Mouse (Mus musculus) midbrain, embryonic 16.5 days (tissue): ENCODE data around the gene Cdh26. TPM values are rescaled to one million over a fixed set of nuclear protein-coding genes. Genes with fewer than 3 reads are reported as not detected.

Experiments used
- ATAC-seq: fragments of 200-750 bp; cut with Nextera tagmentation; 2 replicates; pipeline ENCODE4 v1.8.0; 2017; ENCODE audit warnings: moderate TSS enrichment
- H3K27ac ChIP-seq: fragments of 300-500 bp; sonication (generic); 2 replicates; pipeline ENCODE4 v1.5.1; 2014; ENCODE audit warnings: mild to moderate bottlenecking, low read length, mixed read lengths
- H3K27me3 ChIP-seq: fragments of 300-500 bp; sonication (generic); 2 replicates; pipeline ENCODE4 v1.6.1; 2014; ENCODE audit warnings: low read depth, low read length, mixed read lengths; ENCODE audit not compliant: control insufficient read depth, insufficient read depth
- H3K36me3 ChIP-seq: fragments of 300-500 bp; sonication (generic); 2 replicates; pipeline ENCODE4 v1.6.1; 2014; ENCODE audit warnings: mild to moderate bottlenecking, low read length, moderate library complexity, mixed read lengths; ENCODE audit not compliant: control insufficient read depth, insufficient read depth
- H3K4me1 ChIP-seq: fragments of 300-500 bp; sonication (generic); 2 replicates; pipeline ENCODE4 v1.6.1; 2014; ENCODE audit warnings: mild to moderate bottlenecking, low read length, mixed read lengths; ENCODE audit not compliant: control insufficient read depth, insufficient read depth
- H3K4me2 ChIP-seq: fragments of 300-500 bp; sonication (generic); 2 replicates; pipeline ENCODE4 v1.6.1; 2014; ENCODE audit warnings: mild to moderate bottlenecking, low read length, mixed read lengths
- H3K4me3 ChIP-seq: fragments of 300-500 bp; sonication (generic); 2 replicates; pipeline ENCODE4 v1.5.1; 2014; ENCODE audit warnings: low read depth, mild to moderate bottlenecking, low read length, moderate library complexity, mixed read lengths
- H3K9ac ChIP-seq: fragments of 300-500 bp; sonication (generic); 2 replicates; pipeline ENCODE4 v1.6.1; 2014; ENCODE audit warnings: low read depth, low read length, mixed read lengths
- H3K9me3 ChIP-seq: fragments of 300-500 bp; sonication (generic); replicated peaks from 2 replicates; pipeline ENCODE4 v1.6.1; 2014; ENCODE audit warnings: mild to moderate bottlenecking, low read length, mixed read lengths; ENCODE audit not compliant: control insufficient read depth, poor library complexity, severe bottlenecking
- WGBS: fragments of 180-500 bp; shearing (Covaris S2); extraction: QIAGEN DNeasy Blood & Tissue Kit; methylation state at CpG from one replicate; pipeline ENCODE4 v1.1.7; 2014; 5-methylcytosine and 5-hydroxymethylcytosine counted together
- polyA plus RNA-seq: library from polyadenylated mRNA; unstranded; fragments of >200 nt; fragmentation: Nextera tagmentation; extraction: Ambion mirVana; gene quantifications from 2 replicates; pipeline ENCODE4 v1.2.1, GENCODE M21; 2015

Gene Cdh26
- polyA plus RNA-seq, 1 experiment from 2014 or later: 0.20 TPM

- Histone ChIP-seq H3K9me3 (no peaks in the 10 kb centered on the region), H3K27me3 (no peaks in the 10 kb centered on the region), H3K4me1 (no peaks in the 10 kb centered on the region), H3K27ac (no peak overlapping the region), H3K4me3 (no peak overlapping the region), H3K36me3 (no peaks in the 10 kb centered on the region), H3K9ac (no peak overlapping the region), H3K4me2 (no peak overlapping the region)
- no peak for ATAC-seq
- WGBS: 83% methylated on average over 9 of the region's 9 CpGs
Measured at GRCm38 (mm10) chr2:178428183-178428582, 2.1 kb upstream of the Cdh26 start.

- H3K4me1 ChIP-seq: no peaks in the 10 kb centered on the region
- WGBS: 87% methylated on average over 4 of the region's 4 CpGs
- no peaks in the 10 kb centered on the region for H3K36me3 ChIP-seq
- H3K27me3 ChIP-seq: no peaks in the 10 kb centered on the region
- ATAC-seq: no peak
- no peak overlapping the region for H3K4me2 ChIP-seq
- H3K4me3 ChIP-seq: no peak overlapping the region
- H3K27ac ChIP-seq: no peak overlapping the region
- no peak overlapping the region for H3K9ac ChIP-seq
- no peaks in the 10 kb centered on the region for H3K9me3 ChIP-seq
Measured at GRCm38 (mm10) chr2:178428676-178429075, 1.7 kb upstream of the Cdh26 start.

- no peaks in the 10 kb centered on the region for H3K27me3 ChIP-seq
- no peaks in the 10 kb centered on the region for H3K36me3 ChIP-seq
- H3K27ac ChIP-seq: no peak overlapping the region
- whole genome bisulfite sequencing: 81% methylated on average over 6 of the region's 6 CpGs
- H3K9ac ChIP-seq: no peak overlapping the region
- H3K4me3 ChIP-seq: no peak overlapping the region
- ATAC-seq: no peak
- no peak overlapping the region for H3K4me2 ChIP-seq
- H3K9me3 ChIP-seq: no peaks in the 10 kb centered on the region
- no peaks in the 10 kb centered on the region for H3K4me1 ChIP-seq
Measured at GRCm38 (mm10) chr2:178429426-178429825, 905 bp upstream of the Cdh26 start.

- ATAC-seq: no peak
- WGBS: 73% methylated on average over 2 of the region's 2 CpGs
Measured at GRCm38 (mm10) chr2:178433495-178433894, 3.2 kb downstream of the Cdh26 start.

GRCm38 (mm10) chr2:178433903-178434302 is 3.6 kb downstream of the Cdh26 start:
- Histone ChIP-seq H3K27me3 (no peaks in the 10 kb centered on the region), H3K9me3 (no peaks in the 10 kb centered on the region), H3K9ac (no peak overlapping the region), H3K27ac (no peak overlapping the region), H3K4me3 (no peak overlapping the region), H3K4me1 (0 out of 2 replicates have a peak, but pooled peaks cover 3% of the 10 kb centered on the region), H3K4me2 (no peak overlapping the region), H3K36me3 (no peaks in the 10 kb centered on the region)
- 90% methylated on average over 2 of the region's 2 CpGs for WGBS
- ATAC-seq: no peak

More at GRCm38 (mm10) chr2:178433495-178433894, 3.2 kb downstream of the Cdh26 start:
- Histone ChIP-seq H3K4me3 (no peak overlapping the region), H3K4me2 (no peak overlapping the region), H3K9ac (no peak overlapping the region), H3K9me3 (no peaks in the 10 kb centered on the region), H3K4me1 (0 out of 2 replicates have a peak, but pooled peaks cover 3% of the 10 kb centered on the region), H3K36me3 (no peaks in the 10 kb centered on the region), H3K27ac (no peak overlapping the region), H3K27me3 (no peaks in the 10 kb centered on the region)

- no peak for ATAC-seq
- Histone ChIP-seq H3K9ac (no peak overlapping the region), H3K4me1 (0 out of 2 replicates have a peak, but pooled peaks cover 3% of the 10 kb centered on the region), H3K4me2 (no peak overlapping the region), H3K4me3 (no peak overlapping the region), H3K9me3 (no peaks in the 10 kb centered on the region), H3K27ac (no peak overlapping the region), H3K36me3 (no peaks in the 10 kb centered on the region), H3K27me3 (no peaks in the 10 kb centered on the region)
- WGBS: 55% methylated on average over 9 of the region's 9 CpGs
Measured at GRCm38 (mm10) chr2:178437311-178437710, 7.0 kb downstream of the Cdh26 start.

- H3K9ac ChIP-seq: no peak overlapping the region
- no peaks in the 10 kb centered on the region for H3K4me1 ChIP-seq
- H3K36me3 ChIP-seq: no peaks in the 10 kb centered on the region
- H3K9me3 ChIP-seq: no peaks in the 10 kb centered on the region
- no peak overlapping the region for H3K27ac ChIP-seq
- ATAC-seq: no peak
- no peak overlapping the region for H3K4me3 ChIP-seq
- no peak overlapping the region for H3K4me2 ChIP-seq
- 79% methylated on average over 4 of the region's 4 CpGs for WGBS
- H3K27me3 ChIP-seq: no peaks in the 10 kb centered on the region
Measured at GRCm38 (mm10) chr2:178449386-178449785, 19.1 kb downstream of the Cdh26 start.

GRCm38 (mm10) chr2:178450236-178450635 is 19.9 kb downstream of the Cdh26 start:
- Histone ChIP-seq H3K9ac (no peak overlapping the region), H3K9me3 (no peaks in the 10 kb centered on the region), H3K4me1 (peaks cover 7% of the 10 kb centered on the region), H3K27ac (no peak overlapping the region), H3K4me3 (no peak overlapping the region), H3K27me3 (no peaks in the 10 kb centered on the region), H3K4me2 (no peak overlapping the region), H3K36me3 (no peaks in the 10 kb centered on the region)
- no peak for ATAC-seq
- WGBS: 11% methylated on average over 2 of the region's 2 CpGs

GRCm38 (mm10) chr2:178450961-178451360 is 20.6 kb downstream of the Cdh26 start:
- WGBS: 62% methylated on average over 10 of the region's 10 CpGs
- Histone ChIP-seq H3K27ac (no peak overlapping the region), H3K4me3 (no peak overlapping the region), H3K9ac (no peak overlapping the region), H3K4me1 (peaks cover 9% of the 10 kb centered on the region), H3K4me2 (no peak overlapping the region), H3K9me3 (no peaks in the 10 kb centered on the region), H3K27me3 (no peaks in the 10 kb centered on the region), H3K36me3 (no peaks in the 10 kb centered on the region)
- ATAC-seq: no peak
